Mouse (Mus musculus) stomach, adult 2 months (tissue): Measurements from ENCODE around the gene Slitrk3. TPM values are rescaled to one million over a fixed set of nuclear protein-coding genes. Genes with fewer than 3 reads are reported as not detected.

ENCODE experiments used
- polyA plus RNA-seq: library from polyadenylated mRNA; depleted of rRNA; stranded (reverse); fragments of >200 nt; gene quantifications from 2 replicates; pipeline ENCODE4 v1.2.3, GENCODE M21; 2012; rRNA removed

The Slitrk3 gene
- polyA plus RNA-seq = 0.32 and 0.40 TPM in 2 replicates

DNA sequence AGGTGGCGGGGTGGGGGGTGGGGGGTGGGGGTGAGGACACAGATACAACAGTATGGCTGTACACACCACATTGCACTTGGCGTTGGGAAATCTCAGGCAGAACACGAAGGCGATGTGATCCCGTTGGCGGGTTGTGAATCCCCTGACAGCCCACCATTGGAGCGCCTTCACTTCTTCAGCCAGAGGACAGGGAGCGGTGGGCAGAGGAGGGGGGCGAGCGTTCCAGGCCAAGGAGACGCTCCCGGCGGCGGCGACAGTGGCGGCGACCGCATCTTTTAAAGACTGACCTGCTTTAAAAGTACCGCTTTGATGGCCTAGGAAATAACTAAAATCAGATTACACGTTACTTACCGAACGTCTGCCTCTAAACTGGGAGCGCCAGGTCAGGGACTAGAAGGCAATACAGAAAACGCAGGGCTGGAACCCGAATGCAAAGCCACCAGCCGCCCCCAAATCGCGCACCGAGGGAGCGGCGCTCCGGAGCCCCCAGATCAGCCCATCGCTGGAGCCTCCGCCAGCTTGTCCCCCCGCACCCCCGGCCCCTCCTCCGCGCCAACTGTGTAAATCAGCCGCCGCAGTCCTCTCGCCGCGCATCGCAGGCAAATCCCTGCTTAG, at the start of gene Slitrk3:
Slitrk3 (minus strand) TSS at position 607 of the 615 bp plus-strand sequence.

Other genes with a start within 250 kb of the Slitrk3 start
- not detected in 2 replicates for gene Sis, start 89.9 kb downstream of the Slitrk3 start, polyA plus RNA-seq